Comparison of ENCODE assay signal across 11 mouse cellular contexts in genomic region chr16:92883821-92884272, GRCm38 (mm10). TPM values are rescaled to one million over a fixed set of nuclear protein-coding genes. Genes with fewer than 3 reads are reported as not detected.
DNase-seq lines count a peak whose midpoint lies in the region; ATAC-seq and TF ChIP-seq lines count a peak whose summit lies in the region.
"Had no signal": no experiment of that assay in that cellular context is flagged by ENCODE, and none has a peak within 500 bp of the region (broad histone marks: within the 10 kb centered on the region; RNA-seq: fewer than 3 reads in every experiment).

No protein-coding gene starts in this region.

- WGBS in heart, embryonic 12.5 days, result 3% methylated on average over 12 of the region's 12 CpGs
- 29% methylated on average over 12 of the region's 12 CpGs for WGBS in liver, postnatal 0 days (ENCODE audit: insufficient replicate concordance)

- no peaks in the 10 kb centered on the region for H3K36me3 ChIP-seq in heart, embryonic 12.5 days
- no peaks in the 10 kb centered on the region for H3K36me3 ChIP-seq in liver, postnatal 0 days (replicated peaks; ENCODE audit: insufficient read depth, low read length)
- H3K36me3 ChIP-seq: intestine, embryonic 15.5 days; neural tube, embryonic 13.5 days had no signal

- TF ChIP-seq CTCF in liver, postnatal 0 days (IDR thresholded peaks at IDR 0.05; ENCODE audit: low read depth), result no peak

- DNase-seq in heart, adult 11 months, result peak; percentile 95
- no peak for DNase-seq in heart, adult 8-10 months (ENCODE audit: low spot score)
- DNase-seq in NIH3T3 (ENCODE audit: low read depth), result peak; percentile 27
- peak; percentile 61 for DNase-seq in liver, postnatal 0 days
- DNase-seq in lung, postnatal 14 days, result no peak
- no peak for DNase-seq in left cerebral cortex, postnatal 36 days (ENCODE audit: low spot score in 2 of 2)
- DNase-seq: cerebellum, adult 11 months had no signal

- H3K27me3 ChIP-seq in heart, embryonic 12.5 days (replicated peaks), result peaks cover 91% of the 10 kb centered on the region
- no peaks in the 10 kb centered on the region for H3K27me3 ChIP-seq in liver, postnatal 0 days (ENCODE audit: insufficient read depth, low read length)
- H3K27me3 ChIP-seq: intestine, embryonic 15.5 days; neural tube, embryonic 13.5 days had no signal

- peaks cover 16% of the 10 kb centered on the region for H3K4me1 ChIP-seq in heart, embryonic 12.5 days (replicated peaks)
- H3K4me1 ChIP-seq in liver, postnatal 0 days (ENCODE audit: insufficient read depth), result peaks cover 24% of the 10 kb centered on the region; the same call in 1 of the 2 replicates

- ATAC-seq in heart, embryonic 12.5 days (ENCODE audit: insufficient number of reproducible peaks, low FRiP score), result peak; percentile 95
- ATAC-seq in liver, postnatal 0 days, result peak; percentile 96
- ATAC-seq in frontal cortex, adult (ENCODE audit: low TSS enrichment), result no peak
- ATAC-seq: intestine, embryonic 15.5 days had no signal

- H3K4me2 ChIP-seq in heart, embryonic 12.5 days, result peak overlapping the region; percentile 34
- H3K4me2 ChIP-seq in liver, postnatal 0 days (ENCODE audit: low read depth, low read length), result peak overlapping the region; percentile 37
- H3K4me2 ChIP-seq: intestine, embryonic 15.5 days; neural tube, embryonic 13.5 days had no signal

- no peak overlapping the region for H3K4me3 ChIP-seq in heart, embryonic 12.5 days
- no peak overlapping the region for H3K4me3 ChIP-seq in liver, postnatal 0 days (ENCODE audit: low read depth, low read length)
- H3K4me3 ChIP-seq: intestine, embryonic 15.5 days; neural tube, embryonic 13.5 days had no signal

- H3K9ac ChIP-seq in heart, embryonic 12.5 days, result no peak overlapping the region
- no peak overlapping the region for H3K9ac ChIP-seq in liver, postnatal 0 days (replicated peaks)
- H3K9ac ChIP-seq: intestine, embryonic 15.5 days; neural tube, embryonic 13.5 days had no signal

- peak; percentile 87 for TF ChIP-seq EP300 in liver, postnatal 0 days (IDR thresholded peaks at IDR 0.05; ENCODE audit: low read depth)

- peak overlapping the region; percentile 48; the same call in 1 of the 2 replicates for H3K27ac ChIP-seq in heart, embryonic 12.5 days (ENCODE audit: poor library complexity, severe bottlenecking)
- H3K27ac ChIP-seq in liver, postnatal 0 days (ENCODE audit: low read depth), result no peak overlapping the region
- H3K27ac ChIP-seq: intestine, embryonic 15.5 days; neural tube, embryonic 13.5 days had no signal

- 0 out of 2 replicates have a peak, but pooled peaks cover 3% of the 10 kb centered on the region for H3K9me3 ChIP-seq in heart, embryonic 12.5 days (replicated peaks)
- no peaks in the 10 kb centered on the region for H3K9me3 ChIP-seq in liver, postnatal 0 days (ENCODE audit: low read length)
- H3K9me3 ChIP-seq: intestine, embryonic 15.5 days; neural tube, embryonic 13.5 days had no signal

- intact Hi-C loops in left cerebral cortex, postnatal 36 days (cut with DNase I), result no loop called here

RNA-seq across cellular contexts. Expression of gene Runx1, which starts 57.9 kb away (rescaled TPM):
- total RNA-seq in heart, adult 8-10 months (2022), result 1 to 10 TPM; 1.3 to 3.3 (median 1.7) TPM
- polyA plus RNA-seq in heart, embryonic 12.5 days (2016; fragmentation: Nextera tagmentation; extraction: Ambion mirVana), result 1.3 and 1.5 TPM in 2 replicates
- polyA plus RNA-seq in liver, postnatal 0 days (2015; fragmentation: Nextera tagmentation; extraction: Ambion mirVana), result 3.3 and 4.6 TPM in 2 replicates
- 1 to 10 TPM; 1.1 TPM for total RNA-seq in left cerebral cortex, postnatal 36 days (2021)

Comparison
In these comparisons a context has a peak if more than half of its experiments do, and no peak if none do; other contexts are left out.
1. DNase-seq: peak in heart, adult 11 months (single experiment), NIH3T3 (single experiment) and liver, postnatal 0 days (single experiment); none in heart, adult 8-10 months (single experiment), lung, postnatal 14 days (single experiment) and left cerebral cortex, postnatal 36 days (0 of 2).